Mouse (Mus musculus) small intestine, adult 2 months (tissue): ENCODE data around the gene Adh1.

Experiments used
- CTCF ChIP-seq: fragments of 200-500 bp; IDR thresholded peaks from 2 replicates; pipeline ENCODE4 v1.5.1; 2012; ENCODE audit warnings: low read depth, mild to moderate bottlenecking, control low read depth, inconsistent platforms, low read length, moderate library complexity, mixed read lengths; ENCODE audit not compliant: insufficient replicate concordance, insufficient read length; ENCODE audit errors: extremely low read depth
- POLR2A ChIP-seq: fragments of 200-500 bp; IDR thresholded peaks from 2 replicates; pipeline ENCODE4 v1.6.1; 2012; ENCODE audit warnings: low read depth, mild to moderate bottlenecking, control low read depth, inconsistent platforms, low read length, moderate library complexity

- TF ChIP-seq CTCF (no peak), POLR2A (no peak)
Measured at GRCm38 (mm10) chr3:138221116-138221515, 39.7 kb upstream of the Adh1 start.
